Mouse (Mus musculus): ENCODE data around the gene Kcne2. TPM values are rescaled to one million over a fixed set of nuclear protein-coding genes. Genes with fewer than 3 reads are reported as not detected.

Kcne2 gene
- polyA plus RNA-seq, 1 experiment from 2014 or later: 0.27 TPM

- peak within 1 kb of the TSS; percentile 61; the same call in 1 of the 2 replicates for H3K27ac ChIP-seq (replicated peaks; ENCODE audit: low read depth, low read length)
- ATAC-seq (ENCODE audit: insufficient number of reproducible peaks, low FRiP score, low TSS enrichment, low read depth) (peak; percentile 87), DNase-seq (ENCODE audit: low spot score) (peak; percentile 98)
- no peaks in the 10 kb centered on the region for H3K36me3 ChIP-seq (ENCODE audit: control insufficient read depth, insufficient read depth, low read length)
- WGBS: 12% methylated on average over 32 of the region's 32 CpGs
- peak within 1 kb of the TSS; percentile 71 for H3K9ac ChIP-seq (ENCODE audit: low read length)
- peaks cover 17% of the 10 kb centered on the region for H3K4me1 ChIP-seq (ENCODE audit: control insufficient read depth, insufficient read depth, low read length)
- peak within 1 kb of the TSS; percentile 62 for H3K4me3 ChIP-seq (ENCODE audit: low read depth, low read length)
- H3K4me2 ChIP-seq (ENCODE audit: low read depth, severe bottlenecking): peak within 1 kb of the TSS; percentile 73
- no peaks in the 10 kb centered on the region for H3K27me3 ChIP-seq (ENCODE audit: control insufficient read depth, insufficient read depth, low read length)
- no peaks in the 10 kb centered on the region for H3K9me3 ChIP-seq (ENCODE audit: control insufficient read depth, low read length)
Observed at GRCm38 (mm10) chr16:92300649-92301411, 8.6 kb downstream of the Kcne2 start, which contains the start of gene Smim11. Smim11 (plus strand) TSS chr16:92301286.

DNA sequence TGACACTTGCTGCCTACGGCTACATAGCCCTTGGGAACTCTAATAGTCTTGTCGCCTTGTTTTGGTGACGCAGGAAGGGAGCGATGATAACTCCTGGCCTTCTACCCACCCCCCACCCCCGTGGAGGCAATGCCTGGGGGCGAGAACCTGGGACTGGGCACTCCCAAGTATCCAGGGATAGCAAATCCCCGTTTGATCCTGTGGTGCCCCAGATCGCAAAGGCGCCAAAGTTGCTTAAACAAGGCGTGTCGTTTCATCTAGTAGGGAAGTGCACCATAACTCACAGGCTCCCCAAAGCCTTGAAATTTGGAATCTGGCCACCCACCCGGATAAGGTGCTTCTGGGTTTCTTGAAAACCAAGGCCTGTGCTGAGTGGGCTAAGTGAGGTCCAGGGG, 9.2 kb downstream of the Kcne2 start:
- ATAC-seq (ENCODE audit: insufficient number of reproducible peaks, low FRiP score, low TSS enrichment, low read depth) (peak; percentile 24; the same call in 1 of the 2 replicates), DNase-seq (ENCODE audit: low spot score) (no peak)
- H3K4me3 ChIP-seq (ENCODE audit: low read depth, low read length): peak overlapping the region; percentile 62
- no peaks in the 10 kb centered on the region for H3K9me3 ChIP-seq (ENCODE audit: control insufficient read depth, low read length)
- H3K9ac ChIP-seq (ENCODE audit: low read length): peak overlapping the region; percentile 71
- peak overlapping the region; percentile 61; the same call in 1 of the 2 replicates for H3K27ac ChIP-seq (replicated peaks; ENCODE audit: low read depth, low read length)
- H3K4me1 ChIP-seq (ENCODE audit: control insufficient read depth, insufficient read depth, low read length): peaks cover 17% of the 10 kb centered on the region
- H3K36me3 ChIP-seq (ENCODE audit: control insufficient read depth, insufficient read depth, low read length): no peaks in the 10 kb centered on the region
- 2% methylated on average over 12 of the region's 12 CpGs for WGBS
- no peaks in the 10 kb centered on the region for H3K27me3 ChIP-seq (ENCODE audit: control insufficient read depth, insufficient read depth, low read length)
- peak overlapping the region; percentile 73 for H3K4me2 ChIP-seq (ENCODE audit: low read depth, severe bottlenecking)

GRCm38 (mm10) chr16:92301989-92302388, 9.8 kb downstream of the Kcne2 start:
- peaks cover 17% of the 10 kb centered on the region for H3K4me1 ChIP-seq (ENCODE audit: control insufficient read depth, insufficient read depth, low read length)
- no peaks in the 10 kb centered on the region for H3K36me3 ChIP-seq (ENCODE audit: control insufficient read depth, insufficient read depth, low read length)
- no peaks in the 10 kb centered on the region for H3K27me3 ChIP-seq (ENCODE audit: control insufficient read depth, insufficient read depth, low read length)
- peak overlapping the region; percentile 61; the same call in 1 of the 2 replicates for H3K27ac ChIP-seq (replicated peaks; ENCODE audit: low read depth, low read length)
- 25% methylated on average over 5 of the region's 5 CpGs for WGBS
- H3K4me2 ChIP-seq (ENCODE audit: low read depth, severe bottlenecking): peak overlapping the region; percentile 73
- peak overlapping the region; percentile 62 for H3K4me3 ChIP-seq (ENCODE audit: low read depth, low read length)
- H3K9ac ChIP-seq (ENCODE audit: low read length): no peak overlapping the region; the same call in 1 of the 2 replicates
- no peaks in the 10 kb centered on the region for H3K9me3 ChIP-seq (ENCODE audit: control insufficient read depth, low read length)
- ATAC-seq (ENCODE audit: insufficient number of reproducible peaks, low FRiP score, low TSS enrichment, low read depth): no peak
- DNase-seq (ENCODE audit: low spot score): peak; percentile 42

- Histone ChIP-seq H3K4me3 (ENCODE audit: low read depth, low read length) (no peak overlapping the region), H3K9ac (ENCODE audit: low read length) (no peak overlapping the region; the same call in 1 of the 2 replicates), H3K27ac (replicated peaks; ENCODE audit: low read depth, low read length) (no peak overlapping the region)
Observed at GRCm38 (mm10) chr16:92302506-92302905, 10.3 kb downstream of the Kcne2 start.

GRCm38 (mm10) chr16:92305519-92305918, 13.3 kb downstream of the Kcne2 start:
- Histone ChIP-seq H3K9ac (ENCODE audit: low read length) (no peak overlapping the region), H3K36me3 (ENCODE audit: control insufficient read depth, insufficient read depth, low read length) (no peaks in the 10 kb centered on the region), H3K9me3 (ENCODE audit: control insufficient read depth, low read length) (no peaks in the 10 kb centered on the region), H3K4me1 (ENCODE audit: control insufficient read depth, insufficient read depth, low read length) (peaks cover 17% of the 10 kb centered on the region), H3K4me3 (ENCODE audit: low read depth, low read length) (no peak overlapping the region), H3K4me2 (ENCODE audit: low read depth, severe bottlenecking) (no peak overlapping the region), H3K27me3 (ENCODE audit: control insufficient read depth, insufficient read depth, low read length) (no peaks in the 10 kb centered on the region), H3K27ac (replicated peaks; ENCODE audit: low read depth, low read length) (no peak overlapping the region)
- WGBS: 95% methylated on average over 2 of the region's 2 CpGs
- ATAC-seq (ENCODE audit: insufficient number of reproducible peaks, low FRiP score, low TSS enrichment, low read depth) (no peak), DNase-seq (ENCODE audit: low spot score) (no peak)

More at GRCm38 (mm10) chr16:92302506-92302905, 10.3 kb downstream of the Kcne2 start:
- ATAC-seq (ENCODE audit: insufficient number of reproducible peaks, low FRiP score, low TSS enrichment, low read depth): no peak
- H3K4me2 ChIP-seq (ENCODE audit: low read depth, severe bottlenecking): peak overlapping the region; percentile 73; the same call in 1 of the 2 replicates
- H3K9me3 ChIP-seq (ENCODE audit: control insufficient read depth, low read length): no peaks in the 10 kb centered on the region
- H3K36me3 ChIP-seq (ENCODE audit: control insufficient read depth, insufficient read depth, low read length): no peaks in the 10 kb centered on the region
- no peaks in the 10 kb centered on the region for H3K27me3 ChIP-seq (ENCODE audit: control insufficient read depth, insufficient read depth, low read length)
- WGBS: 56% methylated on average over 5 of the region's 5 CpGs
- DNase-seq (ENCODE audit: low spot score): no peak
- peaks cover 17% of the 10 kb centered on the region for H3K4me1 ChIP-seq (ENCODE audit: control insufficient read depth, insufficient read depth, low read length)

DNA sequence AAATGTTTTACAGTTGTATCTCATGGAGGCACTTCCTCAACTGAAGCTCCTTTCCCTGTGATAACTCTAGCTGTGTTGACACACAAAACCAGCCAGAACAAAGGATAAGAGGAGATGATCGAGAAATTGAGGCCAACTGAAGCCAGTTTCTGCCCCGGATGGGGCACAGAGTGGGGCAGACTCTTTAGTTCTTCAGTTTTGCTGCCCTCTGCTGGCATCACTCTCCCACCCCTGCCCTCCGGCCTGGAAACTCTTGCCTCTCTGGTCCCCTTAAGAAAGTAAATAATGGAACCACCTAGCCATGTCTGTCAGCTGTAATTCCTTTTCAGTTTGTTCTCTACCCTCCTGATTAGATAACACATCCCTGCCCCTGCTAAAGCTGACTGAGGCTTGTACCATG, 15.8 kb downstream of the Kcne2 start:
- Histone ChIP-seq H3K4me3 (ENCODE audit: low read depth, low read length) (no peak overlapping the region), H3K36me3 (ENCODE audit: control insufficient read depth, insufficient read depth, low read length) (no peaks in the 10 kb centered on the region; the same call in 1 of the 2 replicates), H3K4me1 (ENCODE audit: control insufficient read depth, insufficient read depth, low read length) (0 out of 2 replicates have a peak, but pooled peaks cover 6% of the 10 kb centered on the region), H3K4me2 (ENCODE audit: low read depth, severe bottlenecking) (no peak overlapping the region), H3K9ac (ENCODE audit: low read length) (no peak overlapping the region), H3K9me3 (ENCODE audit: control insufficient read depth, low read length) (no peaks in the 10 kb centered on the region), H3K27ac (replicated peaks; ENCODE audit: low read depth, low read length) (no peak overlapping the region), H3K27me3 (ENCODE audit: control insufficient read depth, insufficient read depth, low read length) (no peaks in the 10 kb centered on the region)
- no peak for DNase-seq (ENCODE audit: low spot score)
- no peak for ATAC-seq (ENCODE audit: insufficient number of reproducible peaks, low FRiP score, low TSS enrichment, low read depth)
- WGBS: 87% methylated on average over 3 of the region's 3 CpGs

GRCm38 (mm10) chr16:92309126-92309525, 16.9 kb downstream of the Kcne2 start:
- 29% methylated on average over 4 of the region's 4 CpGs for WGBS
- no peak for ATAC-seq (ENCODE audit: insufficient number of reproducible peaks, low FRiP score, low TSS enrichment, low read depth)
- no peaks in the 10 kb centered on the region; the same call in 1 of the 2 replicates for H3K36me3 ChIP-seq (ENCODE audit: control insufficient read depth, insufficient read depth, low read length)
- no peaks in the 10 kb centered on the region for H3K9me3 ChIP-seq (ENCODE audit: control insufficient read depth, low read length)
- no peak for DNase-seq (ENCODE audit: low spot score)
- H3K4me1 ChIP-seq (ENCODE audit: control insufficient read depth, insufficient read depth, low read length): no peaks in the 10 kb centered on the region
- H3K4me2 ChIP-seq (ENCODE audit: low read depth, severe bottlenecking): no peak overlapping the region
- no peak overlapping the region for H3K27ac ChIP-seq (replicated peaks; ENCODE audit: low read depth, low read length)
- H3K27me3 ChIP-seq (ENCODE audit: control insufficient read depth, insufficient read depth, low read length): no peaks in the 10 kb centered on the region
- H3K9ac ChIP-seq (ENCODE audit: low read length): no peak overlapping the region
- H3K4me3 ChIP-seq (ENCODE audit: low read depth, low read length): no peak overlapping the region

GRCm38 (mm10) chr16:92313953-92314741, 22.0 kb downstream of the Kcne2 start:
- Histone ChIP-seq H3K4me1 (ENCODE audit: control insufficient read depth, insufficient read depth, low read length) (no peaks in the 10 kb centered on the region), H3K36me3 (ENCODE audit: control insufficient read depth, insufficient read depth, low read length) (no peaks in the 10 kb centered on the region; the same call in 1 of the 2 replicates), H3K27ac (replicated peaks; ENCODE audit: low read depth, low read length) (no peak overlapping the region), H3K4me3 (ENCODE audit: low read depth, low read length) (no peak overlapping the region), H3K4me2 (ENCODE audit: low read depth, severe bottlenecking) (no peak overlapping the region), H3K9me3 (ENCODE audit: control insufficient read depth, low read length) (no peaks in the 10 kb centered on the region), H3K9ac (ENCODE audit: low read length) (no peak overlapping the region), H3K27me3 (ENCODE audit: control insufficient read depth, insufficient read depth, low read length) (no peaks in the 10 kb centered on the region)
- 54% methylated on average over 13 of the region's 13 CpGs for WGBS
- peak; percentile 55 for DNase-seq (ENCODE audit: low spot score)
- ATAC-seq (ENCODE audit: insufficient number of reproducible peaks, low FRiP score, low TSS enrichment, low read depth): peak; percentile 73
